Mouse (Mus musculus) skeletal muscle tissue, postnatal 0 days (tissue): ENCODE data around the gene E130308A19Rik. TPM values are rescaled to one million over a fixed set of nuclear protein-coding genes. Genes with fewer than 3 reads are reported as not detected.

ENCODE experiments used
- polyA plus RNA-seq: library from polyadenylated mRNA; unstranded; fragments of >200 nt; fragmentation: Nextera tagmentation; extraction: Ambion mirVana; gene quantifications from 2 replicates; pipeline ENCODE4 v1.2.1, GENCODE M21; 2015

The E130308A19Rik gene
- polyA plus RNA-seq = 4.5 and 4.9 TPM in 2 replicates

GRCm38 (mm10) chr4:59625998-59626910, at the start of gene E130308A19Rik:
TSS of gene E130308A19Rik (plus strand) at chr4:59626211.

DNA sequence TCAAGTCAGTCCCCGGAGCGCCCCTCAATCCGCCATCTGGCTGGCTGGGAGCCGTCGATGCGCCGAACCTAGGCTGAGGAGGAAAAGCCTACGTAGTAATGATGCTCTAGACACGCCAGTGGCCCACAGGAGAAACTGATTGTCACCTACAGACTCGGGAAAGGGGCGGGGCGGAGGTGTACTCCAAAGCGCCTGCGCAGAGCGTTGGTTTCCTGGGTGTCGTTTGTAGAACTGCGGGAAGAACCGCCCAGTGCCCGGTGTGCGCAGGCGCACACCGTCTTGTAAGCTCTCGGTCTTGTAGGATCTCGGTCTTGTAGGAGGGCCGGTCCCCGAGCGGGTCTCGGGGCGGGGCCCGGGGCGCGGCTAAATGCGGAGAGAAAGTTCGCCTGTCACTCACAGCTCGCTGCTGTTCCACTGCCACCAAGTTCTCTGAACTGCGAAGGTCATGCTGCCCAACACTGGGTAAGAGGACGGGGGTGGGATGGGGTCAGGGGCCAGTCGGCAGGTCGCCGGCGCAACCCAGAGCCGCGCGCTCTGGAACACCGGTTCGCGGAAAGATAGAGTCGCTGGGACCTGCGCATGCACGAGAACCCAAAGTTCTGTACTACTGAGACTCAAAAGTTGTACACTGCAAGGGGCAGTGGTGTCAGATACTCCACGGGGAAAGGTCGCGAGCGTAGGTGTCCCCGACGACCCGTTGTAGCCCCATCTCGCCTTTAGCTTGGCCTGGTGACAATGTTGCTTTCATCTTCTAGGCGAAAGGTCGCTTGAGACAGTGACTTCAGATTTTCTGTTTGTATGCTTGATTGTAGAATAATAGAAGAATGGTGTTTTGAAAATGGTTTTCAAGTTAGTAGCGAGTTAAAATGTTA, 44.5 kb upstream of the E130308A19Rik start, which contains the start of gene Hsdl2:
TSS of gene Hsdl2 (plus strand) at position 250 of the 872 bp plus-strand sequence.

GRCm38 (mm10) chr4:59801489-59801888, 175.5 kb downstream of the E130308A19Rik start, which contains the start of gene Inip:
TSS of gene Inip (minus strand) at chr4:59801589.

GRCm38 (mm10) chr4:59805181-59805967, 179.4 kb downstream of the E130308A19Rik start, which contains the start of gene Snx30:
TSS of gene Snx30 (plus strand) at chr4:59805840.

Other genes with a start within 250 kb of the E130308A19Rik start
- gene Susd1, start 187.6 kb upstream of the E130308A19Rik start, polyA plus RNA-seq = 2.0 and 2.3 TPM in 2 replicates
- gene Ptbp3, start 76.8 kb upstream of the E130308A19Rik start, polyA plus RNA-seq = 14.3 and 18.0 TPM in 2 replicates
- gene Hsdl2, start 44.6 kb upstream of the E130308A19Rik start, polyA plus RNA-seq = 64.8 and 67.3 TPM in 2 replicates
- 8.7 and 10.1 TPM in 2 replicates for gene Inip, start 175.4 kb downstream of the E130308A19Rik start, polyA plus RNA-seq
- 6.3 and 7.4 TPM in 2 replicates for gene Snx30, start 179.6 kb downstream of the E130308A19Rik start, polyA plus RNA-seq